Mouse (Mus musculus) kidney, postnatal 4 days (tissue): Measurements from ENCODE around the gene Gna13.

Experiments
- DNase-seq, 2 experiments: peaks; one replicate each; pipeline ENCODE4 v3.0.0; 2021; ENCODE audit warnings: mixed read lengths in 2 of 2

The Gna13 gene

DNA sequence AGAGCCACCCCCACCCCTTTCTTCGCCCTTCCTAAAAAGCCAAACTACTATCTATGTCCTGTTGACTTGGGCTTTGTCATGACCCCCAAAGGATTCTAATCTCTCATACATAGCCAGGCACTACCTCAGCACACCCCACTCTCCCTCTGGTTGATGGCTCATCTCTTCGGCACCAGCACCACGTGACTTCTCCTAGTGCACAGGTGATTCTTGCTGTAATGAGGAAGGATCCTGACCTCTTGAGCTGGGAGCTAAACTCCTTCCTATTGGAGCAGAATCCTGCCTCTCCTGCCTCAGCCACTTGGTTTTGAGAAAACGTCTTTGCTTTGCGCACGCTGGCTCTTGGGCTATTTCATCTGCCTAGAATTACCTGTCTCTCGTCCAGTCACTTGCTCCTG lies 12.3 kb upstream of the Gna13 start:
- DNase-seq, result no peak

DNA sequence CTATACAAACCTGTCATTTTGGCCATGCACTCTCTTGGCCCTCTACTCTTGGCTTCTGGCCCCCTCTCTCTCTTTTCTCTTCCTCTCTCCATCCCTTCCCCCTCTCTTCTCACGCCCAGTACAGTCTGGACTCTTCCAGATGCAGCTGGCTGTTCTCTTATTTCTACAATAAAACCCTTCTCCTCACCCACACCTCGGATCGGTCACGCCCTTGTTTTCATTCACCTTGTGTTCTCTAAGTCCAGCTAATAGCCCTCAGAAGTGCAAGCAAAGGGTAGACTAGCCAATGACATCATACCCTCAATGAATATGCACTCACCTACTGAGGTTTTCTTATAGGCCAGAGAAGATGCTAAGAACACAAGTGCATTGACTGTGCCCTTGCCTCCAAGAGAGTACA lies 11.1 kb upstream of the Gna13 start:
- no peak for DNase-seq

- DNase-seq, result peak in 1 of 2 experiments; percentile 45
These were observed 9.0 kb upstream of the Gna13 start for GRCm38 (mm10) chr11:109353391-109354235.

DNA sequence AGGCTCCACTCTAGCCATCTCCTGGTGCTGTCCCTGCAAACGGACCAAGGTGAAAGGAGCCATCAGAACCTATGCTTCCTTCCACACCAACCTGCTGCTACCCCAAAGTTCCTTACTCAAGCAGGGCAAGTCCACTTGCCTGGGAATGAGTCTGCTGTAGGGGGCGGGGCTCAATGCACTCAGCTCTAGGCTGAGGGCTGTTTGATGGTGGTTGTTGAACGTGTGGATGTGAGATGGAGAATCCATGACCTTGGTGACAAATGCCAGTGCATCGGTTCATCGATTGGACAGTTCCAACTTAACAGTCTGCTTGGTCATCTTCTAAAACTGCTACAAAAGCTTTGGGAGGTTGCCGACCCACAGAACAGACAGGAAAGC lies 8.4 kb upstream of the Gna13 start:
- DNase-seq, result no peak

DNA sequence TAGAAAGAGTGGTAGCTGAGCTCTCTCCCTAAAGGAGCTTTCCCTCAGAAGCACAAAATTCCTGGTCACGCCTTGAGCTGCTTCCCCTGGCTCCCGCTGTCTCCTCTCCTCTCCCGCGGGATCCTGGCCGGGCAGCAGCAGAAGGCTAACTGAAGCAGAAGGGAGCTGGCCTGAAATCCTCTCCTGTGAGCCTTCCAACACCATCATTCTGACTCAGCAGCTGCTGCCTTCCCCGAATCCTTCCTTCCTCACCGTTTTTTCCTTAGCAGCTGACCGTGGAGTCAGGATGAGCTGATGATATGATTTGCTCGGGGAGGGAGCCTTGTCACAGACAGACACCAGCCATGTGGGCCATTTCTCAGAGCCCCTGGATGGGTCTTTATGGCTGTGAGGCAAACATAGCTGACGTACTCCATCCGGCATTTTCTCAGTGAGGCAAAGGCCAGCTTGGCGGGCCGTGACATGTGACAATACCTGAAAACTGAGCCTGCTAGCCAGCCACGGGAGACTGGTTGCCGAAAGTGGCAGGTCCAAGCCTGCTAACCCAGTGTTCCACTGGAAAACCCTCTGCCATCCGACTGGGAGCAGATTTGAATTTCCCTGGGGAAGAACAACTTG lies 6.8 kb upstream of the Gna13 start:
- DNase-seq, result no peak

DNA sequence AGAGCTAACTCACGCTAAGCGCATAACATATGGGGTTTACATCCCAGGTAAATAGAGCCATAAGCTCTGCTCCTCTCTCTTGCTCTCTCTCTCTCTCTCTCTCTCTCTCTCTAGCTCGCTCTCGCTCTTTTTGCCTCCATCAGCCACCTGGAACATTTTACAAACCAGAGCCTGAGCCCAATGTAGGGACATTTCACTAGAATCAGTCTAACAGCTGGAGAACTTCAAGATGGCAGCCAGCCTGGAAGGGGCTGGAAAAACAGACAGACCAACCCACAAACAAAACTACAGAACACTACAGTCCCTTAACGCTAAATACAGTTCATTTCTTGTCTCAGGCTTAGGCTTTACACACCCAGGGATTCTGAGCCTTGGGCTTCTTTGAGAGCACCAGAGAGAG lies 5.5 kb upstream of the Gna13 start:
- peak; percentile 64 to 74 for DNase-seq

GRCm38 (mm10) chr11:109358549-109358948 lies 4.1 kb upstream of the Gna13 start:
- no peak for DNase-seq

- DNase-seq, result no peak
These were observed 3.4 kb upstream of the Gna13 start for GRCm38 (mm10) chr11:109359043-109359752.

DNA sequence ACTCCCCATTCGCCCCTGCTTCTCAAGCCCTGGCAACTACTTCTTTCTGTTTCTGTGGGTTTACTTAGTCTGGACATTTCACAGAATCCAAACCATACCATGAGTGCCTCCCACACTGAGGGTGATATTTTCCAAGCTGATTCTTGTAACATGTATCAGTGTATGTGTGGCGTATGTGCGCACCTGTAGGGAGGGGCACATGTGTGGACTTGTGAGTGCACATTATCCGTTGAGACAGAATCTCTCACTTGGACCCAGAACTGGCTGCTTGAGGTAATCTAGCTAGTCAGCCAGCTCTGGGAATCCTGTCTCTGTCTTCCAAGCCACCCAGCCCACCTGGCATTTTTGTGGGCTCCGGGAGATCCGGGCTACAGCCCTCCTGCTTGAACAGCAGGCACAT lies 2.5 kb upstream of the Gna13 start:
- DNase-seq, result no peak

GRCm38 (mm10) chr11:109360581-109361040 lies 2.0 kb upstream of the Gna13 start:
- no peak for DNase-seq

DNA sequence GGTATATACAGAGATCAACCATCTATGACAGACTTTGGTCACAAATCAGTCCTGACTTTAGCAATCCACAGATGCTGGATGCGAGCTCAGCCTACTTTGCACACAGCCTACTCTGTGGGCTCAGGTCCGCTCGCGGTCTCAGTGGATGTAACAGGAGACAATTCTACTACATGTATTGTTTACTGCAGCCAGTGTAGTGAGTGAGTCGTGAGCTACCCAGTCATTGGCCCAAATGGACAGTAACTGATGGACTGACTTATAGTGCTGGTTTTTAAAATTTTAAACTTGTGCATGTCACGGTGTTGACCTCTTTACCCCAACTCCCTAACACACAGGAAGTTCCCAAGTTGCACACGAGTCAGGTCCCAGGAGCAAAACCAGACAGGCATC lies 1.4 kb upstream of the Gna13 start:
- DNase-seq, result no peak

DNA sequence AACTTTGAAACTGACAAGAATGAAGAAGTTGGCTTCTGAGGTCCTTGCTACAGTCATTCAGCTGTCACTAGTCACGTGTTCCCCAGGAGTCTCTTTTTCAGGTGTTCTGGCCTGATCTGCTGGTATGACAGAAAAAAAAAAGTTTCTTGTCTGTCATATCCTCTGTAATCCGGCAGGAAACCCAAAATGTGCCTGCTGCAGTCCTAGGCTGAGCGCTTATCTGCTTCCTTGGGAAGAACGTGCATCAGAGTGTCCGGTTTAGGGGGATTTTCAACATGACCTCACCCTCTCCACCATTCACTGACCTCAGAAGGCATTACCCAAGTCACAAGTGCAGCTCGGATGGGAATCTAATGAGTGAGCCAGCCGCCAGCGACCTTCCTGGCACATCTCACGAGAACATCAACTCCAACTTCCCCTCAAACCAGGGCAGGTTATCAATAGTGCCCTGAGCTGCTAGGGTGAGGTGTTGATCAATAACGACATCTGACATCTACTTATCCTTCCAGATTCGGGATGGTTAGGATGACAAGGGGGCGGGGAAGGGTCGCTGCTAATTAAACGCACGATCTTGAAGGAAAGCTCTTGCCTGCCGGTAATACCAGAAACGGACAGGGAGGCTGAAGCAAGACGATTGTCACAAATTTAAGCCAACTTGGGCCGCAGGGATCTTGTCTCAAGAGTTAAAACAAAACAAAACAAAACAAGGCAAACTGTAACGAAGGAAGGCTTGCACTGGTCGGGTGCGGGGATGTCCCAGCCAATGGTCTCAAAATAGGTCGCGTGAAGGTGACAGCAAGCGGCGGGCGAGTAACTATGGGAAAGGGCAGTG lies 784 bp upstream of the Gna13 start:
- peak in 1 of 2 experiments; percentile 52 for DNase-seq

- peak in 1 of 2 experiments; percentile 57 for DNase-seq
These were observed 831 bp downstream of the Gna13 start for GRCm38 (mm10) chr11:109363191-109364133.

DNA sequence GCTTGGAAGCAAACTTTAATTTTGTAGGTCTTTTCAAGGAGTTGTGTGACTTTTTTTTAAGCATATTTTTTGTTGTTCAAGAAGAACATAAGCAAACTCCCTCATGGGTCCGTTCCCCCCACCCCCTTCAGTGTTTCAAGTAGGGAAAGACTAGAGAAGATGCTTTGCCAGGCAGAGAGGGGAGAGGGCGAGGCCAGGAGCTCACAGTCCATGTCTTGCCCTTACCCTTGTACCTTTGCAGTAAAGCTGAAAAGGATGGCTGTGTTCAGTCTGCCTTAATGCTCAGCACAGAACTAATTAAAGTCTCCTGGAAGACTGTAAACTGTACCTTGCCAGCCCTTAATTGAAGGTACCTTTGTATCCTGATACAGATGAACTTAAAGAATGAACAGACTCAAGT lies 1.7 kb downstream of the Gna13 start:
- DNase-seq, result no peak

DNA sequence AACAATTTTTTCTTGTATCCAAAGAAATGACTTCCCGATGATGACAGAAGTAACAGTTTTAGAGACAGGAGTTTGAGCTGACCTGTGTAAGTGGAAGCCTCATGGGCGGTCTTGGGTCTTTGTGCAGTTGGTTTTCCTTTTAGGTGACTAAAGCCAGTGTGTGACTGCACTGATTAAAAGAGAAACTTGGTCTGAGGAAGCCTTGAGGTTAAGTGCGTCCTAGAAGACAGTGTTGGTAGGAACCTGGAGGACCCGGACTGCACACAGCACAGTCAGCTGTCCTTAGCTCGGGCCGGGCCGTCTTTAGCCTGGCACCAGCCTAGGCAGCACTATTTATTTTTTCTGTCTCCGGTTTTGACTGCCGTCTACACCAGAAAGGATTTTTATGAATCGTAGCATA lies 2.2 kb downstream of the Gna13 start:
- no peak for DNase-seq

- no peak for DNase-seq
These were observed 3.2 kb downstream of the Gna13 start for GRCm38 (mm10) chr11:109365818-109366217.

DNA sequence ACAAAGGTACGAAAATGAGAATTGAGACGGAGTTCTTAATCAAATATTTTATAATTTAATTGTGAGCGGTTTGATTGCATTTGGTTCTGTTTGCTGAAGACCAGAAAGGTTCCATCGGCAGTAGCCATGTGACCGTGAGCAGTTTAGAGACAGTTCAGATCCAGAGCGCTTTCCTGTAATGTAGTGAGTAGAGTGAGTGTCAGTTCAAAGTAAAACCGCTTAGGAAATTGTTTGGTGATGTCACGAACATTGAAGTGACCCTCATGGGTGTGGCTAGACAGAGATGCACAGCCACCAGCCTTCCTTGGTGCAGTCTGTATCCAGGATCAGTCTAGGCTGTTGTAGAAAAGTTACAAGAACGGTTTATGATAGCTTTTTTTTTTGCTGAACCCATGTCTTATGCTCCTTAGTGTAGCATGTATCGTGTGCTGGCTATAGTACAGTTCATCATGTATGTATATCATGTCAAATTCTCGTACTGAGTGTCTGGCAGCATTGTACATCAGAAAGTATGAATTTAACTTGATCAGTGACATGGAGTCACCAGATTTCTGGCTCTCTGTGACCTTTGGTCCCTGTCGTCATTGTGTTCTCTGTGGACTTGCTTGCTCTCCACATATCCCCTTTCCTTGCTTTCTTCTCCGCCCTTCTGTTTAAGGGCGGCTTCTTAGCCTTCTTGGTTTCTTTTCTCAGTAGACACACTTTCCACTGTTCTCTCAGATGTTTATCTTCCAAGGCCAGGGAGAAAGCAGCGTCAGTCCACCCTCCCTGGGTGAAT lies 4.4 kb downstream of the Gna13 start:
- DNase-seq, result no peak

GRCm38 (mm10) chr11:109369026-109369637 lies 6.5 kb downstream of the Gna13 start:
- DNase-seq, result peak in 1 of 2 experiments; percentile 37

DNA sequence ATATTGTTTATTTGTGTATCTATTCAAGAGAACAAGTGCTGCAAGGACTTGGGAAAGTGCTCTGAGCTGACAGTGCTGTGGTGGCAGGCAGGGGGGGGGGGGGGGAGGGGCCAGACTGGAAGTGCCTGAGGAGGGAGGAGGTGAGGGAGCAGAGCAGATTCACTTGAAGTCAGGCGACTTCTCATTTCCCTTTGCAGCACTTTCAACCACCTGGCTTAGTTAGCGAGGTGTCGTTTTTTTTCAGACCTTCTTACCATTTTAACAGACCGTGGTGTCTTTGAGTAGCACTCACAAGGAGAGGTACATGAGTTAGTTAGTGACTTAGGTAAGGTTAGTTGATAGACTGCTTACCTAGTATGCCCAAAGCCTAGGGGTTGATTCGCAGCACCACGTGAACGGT lies 12.8 kb downstream of the Gna13 start:
- DNase-seq, result no peak

DNA sequence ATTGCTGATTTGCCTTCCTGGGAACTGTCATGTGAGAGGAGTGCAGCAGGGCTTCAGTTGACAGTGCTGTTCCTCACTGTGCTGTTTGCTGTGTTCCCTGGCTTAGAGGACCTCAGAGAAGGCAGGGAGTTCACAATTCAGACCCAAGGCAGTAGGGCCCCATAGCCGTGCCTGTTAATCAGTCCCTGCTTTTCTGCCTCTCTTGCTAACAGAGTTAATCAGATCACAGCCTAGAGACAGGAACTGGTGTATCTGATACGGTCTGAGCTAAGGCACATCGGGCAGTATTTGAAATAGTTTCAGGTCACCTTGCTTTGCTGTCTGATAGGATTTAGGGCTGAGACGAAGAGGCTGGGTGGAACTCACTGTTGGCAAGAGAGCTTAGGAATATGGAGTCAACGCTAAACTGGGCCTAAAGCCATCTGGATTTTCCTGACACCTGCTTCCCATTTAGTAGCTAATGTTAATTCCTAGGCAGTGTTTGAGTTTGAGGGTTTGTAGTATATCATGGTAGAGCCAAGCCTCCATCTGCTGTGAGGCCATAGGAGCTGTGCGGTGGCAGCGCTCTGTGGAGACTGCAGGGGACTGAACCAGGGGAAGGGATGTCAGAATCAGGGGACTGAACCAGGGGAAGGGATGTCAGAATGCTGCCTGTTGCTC lies 14.0 kb downstream of the Gna13 start:
- DNase-seq, result no peak
